28 mouse cellular contexts compared by ENCODE assay signal in the genomic region with DNA sequence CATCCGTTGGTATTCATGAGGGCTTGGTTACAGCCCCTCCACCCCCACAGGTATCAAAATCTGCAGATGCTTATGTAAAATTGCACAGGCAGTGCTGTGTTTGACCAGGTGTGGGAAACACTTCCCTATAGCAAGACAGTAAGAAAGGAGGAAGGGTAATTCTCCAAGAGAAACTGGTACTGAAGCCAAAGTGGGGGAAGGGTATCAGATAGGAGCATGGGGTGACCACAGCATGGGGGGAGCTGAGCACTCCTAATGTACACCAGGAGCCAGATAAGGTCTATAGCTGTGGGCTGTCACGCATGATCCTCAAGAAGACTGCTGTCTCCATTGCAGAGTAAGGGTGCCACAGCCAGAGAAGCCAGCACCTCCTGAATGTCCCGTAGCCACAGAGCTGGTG.
"Had no signal": no experiment of that assay in that cellular context is flagged by ENCODE, and none has a peak within 500 bp of the region (broad histone marks: within the 10 kb centered on the region; RNA-seq: fewer than 3 reads in every experiment).

No protein-coding gene starts in this region.

- H3K4me3 ChIP-seq: embryonic facial prominence, embryonic 10.5 days; embryonic facial prominence, embryonic 12.5 days; embryonic facial prominence, embryonic 13.5 days; embryonic facial prominence, embryonic 15.5 days; erythroblast, embryonic 14.5 days; forebrain, embryonic 10.5 days; forebrain, embryonic 12.5 days; forebrain, embryonic 13.5 days; forebrain, embryonic 15.5 days; gastrocnemius, adult 2 months; heart, adult 2 months had no signal

- H3K9me3 ChIP-seq: embryonic facial prominence, embryonic 10.5 days; embryonic facial prominence, embryonic 12.5 days; embryonic facial prominence, embryonic 13.5 days; embryonic facial prominence, embryonic 15.5 days; forebrain, embryonic 10.5 days; forebrain, embryonic 12.5 days; forebrain, embryonic 13.5 days; forebrain, embryonic 15.5 days had no signal

- ATAC-seq: forebrain, embryonic 13.5 days; forebrain, embryonic 14.5 days; forebrain, embryonic 15.5 days; forebrain, embryonic 16.5 days; forebrain, postnatal 0 days had no signal

- DNase-seq: cerebellum, adult 8-10 months; cerebellum, adult 9-10 months; cerebellum, adult 9-11 months; cerebellum, postnatal 10 days; cerebellum, postnatal 14 days; cerebellum, postnatal 25 days; cerebellum, postnatal 36 days; embryo, embryonic 11 days; forebrain, postnatal 0 days; gastrocnemius, adult 2 months; gastrocnemius, postnatal 10 days; gastrocnemius, postnatal 14 days; gastrocnemius, postnatal 25 days; gastrocnemius, postnatal 36 days; heart, adult 11 months; heart, adult 18-20 months; heart, adult 2 months had no signal

- H3K27ac ChIP-seq: embryonic facial prominence, embryonic 10.5 days; embryonic facial prominence, embryonic 12.5 days; embryonic facial prominence, embryonic 13.5 days; embryonic facial prominence, embryonic 15.5 days; forebrain, embryonic 10.5 days; forebrain, embryonic 12.5 days; forebrain, embryonic 13.5 days; forebrain, embryonic 15.5 days; heart, adult 2 months had no signal

- H3K9ac ChIP-seq: embryonic facial prominence, embryonic 12.5 days; embryonic facial prominence, embryonic 13.5 days; embryonic facial prominence, embryonic 15.5 days; forebrain, embryonic 12.5 days; forebrain, embryonic 13.5 days; forebrain, embryonic 15.5 days; forebrain, postnatal 0 days had no signal

- H3K27me3 ChIP-seq: embryonic facial prominence, embryonic 12.5 days; embryonic facial prominence, embryonic 13.5 days; embryonic facial prominence, embryonic 15.5 days; forebrain, embryonic 12.5 days; forebrain, embryonic 13.5 days; forebrain, embryonic 15.5 days had no signal
